Mouse (Mus musculus) ES-Bruce4 (cell line): ENCODE results near the gene Zcchc14. TPM values are rescaled to one million over a fixed set of nuclear protein-coding genes. Genes with fewer than 3 reads are reported as not detected.
"Not testable (repeated sequence)": the region's sequence is repeated elsewhere in the genome, so short reads cannot be mapped to it uniquely, and the experiment has no call there.

Experiments used
- H3K27ac ChIP-seq: 2 replicates; pipeline ENCODE4 v1.5.1; 2012; ENCODE audit warnings: low read length, inconsistent platforms; ENCODE audit not compliant: insufficient read depth
- H3K27me3 ChIP-seq: 2 replicates; pipeline ENCODE4 v1.6.1; 2012; ENCODE audit warnings: mild to moderate bottlenecking, low read length, inconsistent platforms; ENCODE audit not compliant: control insufficient read depth, poor library complexity, insufficient read depth, severe bottlenecking
- H3K36me3 ChIP-seq: 2 replicates; pipeline ENCODE4 v1.6.1; 2012; ENCODE audit warnings: inconsistent platforms, mild to moderate bottlenecking, low read length, moderate library complexity; ENCODE audit not compliant: control insufficient read depth, poor library complexity, insufficient read depth, severe bottlenecking
- H3K4me1 ChIP-seq: one replicate; pipeline ENCODE4 v1.8.1; 2011; ENCODE audit warnings: low read length; ENCODE audit not compliant: control insufficient read depth, insufficient read depth
- H3K4me3 ChIP-seq: 2 replicates; pipeline ENCODE4 v1.5.1; 2011; ENCODE audit warnings: low read depth, mild to moderate bottlenecking, low read length
- H3K9ac ChIP-seq: 2 replicates; pipeline ENCODE4 v1.6.1; 2012; ENCODE audit warnings: low read depth, mild to moderate bottlenecking, inconsistent platforms; ENCODE audit not compliant: poor library complexity, severe bottlenecking
- H3K9me3 ChIP-seq: replicated peaks from 2 replicates; pipeline ENCODE4 v1.6.1; 2012; ENCODE audit warnings: mild to moderate bottlenecking, low read length, inconsistent platforms; ENCODE audit not compliant: control insufficient read depth, poor library complexity, insufficient read depth, severe bottlenecking
- CTCF ChIP-seq: IDR thresholded peaks from one replicate; pipeline ENCODE4 v1.8.1; 2011; ENCODE audit warnings: low read depth, low read length
- EP300 ChIP-seq: IDR thresholded peaks from 2 replicates; pipeline ENCODE4 v1.6.1; 2011; ENCODE audit warnings: low read depth, low read length; ENCODE audit not compliant: insufficient read depth
- POLR2A ChIP-seq: IDR thresholded peaks from one replicate; pipeline ENCODE4 v1.8.1; 2011; ENCODE audit warnings: low read length; ENCODE audit not compliant: insufficient read depth
- polyA plus RNA-seq: library from polyadenylated mRNA; stranded (reverse); fragments of >200 nt; gene quantifications from 2 replicates; pipeline ENCODE4 v1.2.4, GENCODE M21; 2011; ENCODE audit warnings: low read depth; ENCODE audit not compliant: missing spikeins, insufficient read depth, insufficient read length

Gene Zcchc14
- polyA plus RNA-seq, 1 experiment = 39.9 TPM

GRCm38 (mm10) chr8:121669208-121669607, 16.5 kb upstream of the Zcchc14 start:
- Histone ChIP-seq H3K9me3 (no peaks in the 10 kb centered on the region), H3K27me3 (no peaks in the 10 kb centered on the region), H3K36me3 (no peaks in the 10 kb centered on the region), H3K4me3 (peak overlapping the region; percentile 3; the same call in 1 of the 2 replicates), H3K4me1 (no peaks in the 10 kb centered on the region), H3K9ac (peak overlapping the region; percentile 19; the same call in 1 of the 2 replicates), H3K27ac (no peak overlapping the region)
- no peak for TF ChIP-seq CTCF
- TF ChIP-seq POLR2A = peak; percentile 8
- no peak for TF ChIP-seq EP300

GRCm38 (mm10) chr8:121668553-121668952, 15.9 kb upstream of the Zcchc14 start:
- no peak overlapping the region for H3K27ac ChIP-seq
- peak overlapping the region; percentile 3; the same call in 1 of the 2 replicates for H3K4me3 ChIP-seq

GRCm38 (mm10) chr8:121667936-121668500, 15.3 kb upstream of the Zcchc14 start:
- H3K4me3 ChIP-seq, H3K4me1 ChIP-seq, H3K27me3 ChIP-seq, H3K36me3 ChIP-seq, H3K27ac ChIP-seq, H3K9me3 ChIP-seq, H3K9ac ChIP-seq: not testable (repeated sequence)

More at GRCm38 (mm10) chr8:121668553-121668952, 15.9 kb upstream of the Zcchc14 start:
- peak overlapping the region; percentile 19; the same call in 1 of the 2 replicates for H3K9ac ChIP-seq
- no peaks in the 10 kb centered on the region for H3K27me3 ChIP-seq
- H3K9me3 ChIP-seq = no peaks in the 10 kb centered on the region
- H3K36me3 ChIP-seq = no peaks in the 10 kb centered on the region
- no peaks in the 10 kb centered on the region for H3K4me1 ChIP-seq
- no peak for TF ChIP-seq POLR2A
- TF ChIP-seq CTCF = no peak
- TF ChIP-seq EP300 = no peak

- Histone ChIP-seq H3K27ac (no peak overlapping the region), H3K9ac (peak overlapping the region; percentile 9; the same call in 1 of the 2 replicates), H3K9me3 (no peaks in the 10 kb centered on the region), H3K4me3 (peak overlapping the region; percentile 10), H3K27me3 (no peaks in the 10 kb centered on the region), H3K4me1 (no peaks in the 10 kb centered on the region), H3K36me3 (no peaks in the 10 kb centered on the region)
- TF ChIP-seq POLR2A (no peak), EP300 (0 out of 2 replicates have a peak, but pooled peaks have one; percentile 18), CTCF (no peak)
Observed at GRCm38 (mm10) chr8:121665329-121665728, 12.6 kb upstream of the Zcchc14 start.

- Histone ChIP-seq H3K9me3 (no peaks in the 10 kb centered on the region), H3K27ac (no peak overlapping the region), H3K9ac (no peak overlapping the region), H3K27me3 (no peaks in the 10 kb centered on the region), H3K36me3 (no peaks in the 10 kb centered on the region), H3K4me1 (no peaks in the 10 kb centered on the region), H3K4me3 (no peak overlapping the region)
- TF ChIP-seq CTCF = no peak
- no peak for TF ChIP-seq POLR2A
- TF ChIP-seq EP300 = no peak
Observed at GRCm38 (mm10) chr8:121663101-121663500, 10.4 kb upstream of the Zcchc14 start.

GRCm38 (mm10) chr8:121661631-121662357, 9.1 kb upstream of the Zcchc14 start:
- no peak overlapping the region for H3K4me3 ChIP-seq
- H3K9me3 ChIP-seq = no peaks in the 10 kb centered on the region
- H3K4me1 ChIP-seq = no peaks in the 10 kb centered on the region
- TF ChIP-seq CTCF (no peak), EP300 (no peak)
- H3K27me3 ChIP-seq = no peaks in the 10 kb centered on the region
- H3K36me3 ChIP-seq = no peaks in the 10 kb centered on the region
- H3K27ac ChIP-seq = no peak overlapping the region
- no peak overlapping the region for H3K9ac ChIP-seq
